Mouse (Mus musculus) layer of hippocampus, adult 9-11 months (tissue): Measurements from ENCODE around the gene Hip1.

Experiments used
- DNase-seq: peaks from one replicate; pipeline ENCODE4 v3.0.0; 2022

The Hip1 gene

DNA sequence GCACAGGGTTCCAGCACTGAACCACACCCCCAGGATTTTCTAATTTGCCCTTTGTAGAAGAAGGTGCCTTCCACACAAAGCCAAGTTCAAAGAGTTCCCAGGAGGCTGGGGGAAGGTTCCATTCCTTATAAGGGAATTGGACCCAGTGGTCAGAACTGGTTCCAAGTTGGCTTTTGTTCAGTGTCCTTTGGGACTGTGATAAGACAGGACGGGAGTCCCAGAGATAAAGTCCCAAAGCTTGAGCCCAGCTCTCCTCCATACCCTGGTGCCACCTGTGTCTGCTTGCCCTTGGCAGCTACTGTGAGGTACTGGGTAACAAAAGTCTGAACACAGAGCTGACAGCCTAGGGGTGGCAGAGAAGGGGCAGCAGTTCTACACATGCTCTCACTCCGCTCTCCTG is 185.1 kb downstream of the Hip1 start:
- no peak for DNase-seq

GRCm38 (mm10) chr5:135357556-135357955 is 187.4 kb downstream of the Hip1 start:
- DNase-seq: no peak
